Mouse (Mus musculus): ENCODE measurements around the gene Arhgef17.

The Arhgef17 gene

GRCm38 (mm10) chr7:100931926-100932480, at the start of gene Arhgef17:
Gene Arhgef17, minus strand, starts transcription at chr7:100932107.
- DNase-seq, result no peak

- DNase-seq, result peak; percentile 71 to 78
Measured at GRCm38 (mm10) chr7:100979175-100979574, 47.3 kb upstream of the Arhgef17 start.

GRCm38 (mm10) chr7:100978171-100978570, 46.3 kb upstream of the Arhgef17 start:
- no peak for DNase-seq

DNA sequence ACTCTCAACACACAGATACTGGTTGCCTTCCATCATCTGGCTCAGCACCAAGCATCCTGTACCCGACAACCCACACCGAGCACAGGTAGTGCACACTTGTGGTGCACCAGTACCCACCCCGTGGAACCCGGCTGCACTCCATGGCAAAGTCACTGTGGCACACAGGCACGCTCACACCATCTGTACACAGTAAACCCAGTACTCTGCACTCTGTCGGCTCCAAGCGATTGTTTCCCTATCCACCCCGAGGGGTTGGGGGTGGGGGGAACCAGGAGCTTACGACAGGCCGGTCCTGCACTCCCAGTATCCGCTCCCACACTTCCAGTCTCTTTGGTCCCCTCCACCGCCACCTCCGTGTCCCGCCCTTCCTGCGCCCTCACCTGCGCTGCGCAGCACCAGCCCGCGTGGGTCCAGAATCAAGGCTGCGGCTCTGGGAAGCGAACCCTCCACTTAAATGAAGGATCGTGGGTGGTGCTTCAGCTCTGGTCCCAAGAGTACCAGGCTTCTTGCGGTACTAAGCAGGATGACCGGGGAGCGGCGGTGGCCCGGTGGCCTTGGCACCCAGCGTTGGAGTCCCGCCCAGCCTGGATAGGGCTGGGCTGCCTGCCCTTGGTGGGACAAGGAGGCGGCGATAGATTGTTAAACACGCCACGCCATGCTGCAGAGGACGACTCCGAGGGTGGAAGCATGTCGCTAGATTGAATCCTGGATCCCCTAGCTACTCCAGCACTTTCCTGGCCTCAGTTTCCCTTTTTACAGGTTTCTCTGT, 42.4 kb upstream of the Arhgef17 start, which contains the start of gene P2ry6:
P2ry6 (minus strand) TSS at position 515 of the 769 bp plus-strand sequence.
- no peak for DNase-seq

DNA sequence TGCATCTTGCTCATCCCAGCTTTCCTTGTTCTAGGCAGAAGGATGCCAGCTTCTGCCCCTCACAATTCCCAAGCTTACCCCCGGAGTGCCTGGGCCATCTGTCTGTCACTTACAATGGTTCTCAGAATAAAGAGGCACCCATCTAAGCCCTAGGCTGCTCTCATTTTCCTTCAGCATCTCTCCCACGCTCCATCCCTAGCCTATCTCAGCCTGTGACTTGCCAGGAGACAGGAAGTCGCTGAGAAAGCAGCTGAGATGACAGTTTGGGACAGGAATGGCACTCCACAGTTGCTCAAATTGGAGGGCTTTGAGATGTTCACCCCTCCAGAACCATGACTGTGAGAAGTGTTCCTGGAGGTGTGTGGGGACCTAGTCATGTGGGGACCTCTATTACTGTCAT, 41.0 kb upstream of the Arhgef17 start:
- no peak for DNase-seq

GRCm38 (mm10) chr7:100968874-100969659, 37.2 kb upstream of the Arhgef17 start:
- no peak for DNase-seq

GRCm38 (mm10) chr7:100968376-100968775, 36.5 kb upstream of the Arhgef17 start:
- no peak for DNase-seq

GRCm38 (mm10) chr7:100967850-100968249, 35.9 kb upstream of the Arhgef17 start:
- no peak for DNase-seq

GRCm38 (mm10) chr7:100966014-100966413, 34.1 kb upstream of the Arhgef17 start:
- DNase-seq, result no peak

DNA sequence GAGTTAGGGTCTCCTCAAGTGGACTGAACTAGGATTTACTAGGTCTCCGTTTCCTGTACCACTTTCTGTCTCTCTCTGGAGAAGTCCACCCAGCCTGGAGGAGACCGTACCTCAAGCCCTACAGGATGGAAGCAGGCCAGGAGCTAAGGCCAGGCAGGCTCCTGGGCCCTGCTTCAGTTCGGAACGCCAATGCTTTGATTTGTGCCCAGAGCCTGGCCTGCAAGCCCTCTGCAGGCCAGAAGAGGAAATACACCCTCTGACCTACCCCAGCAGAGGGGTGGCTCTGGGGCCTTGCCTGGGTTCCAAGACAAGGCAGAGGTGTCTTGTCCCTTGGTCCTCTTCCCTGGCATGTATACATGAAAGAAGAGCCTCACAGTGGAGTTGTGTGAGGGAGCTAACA, 33.2 kb upstream of the Arhgef17 start:
- no peak for DNase-seq

GRCm38 (mm10) chr7:100964242-100964641, 32.3 kb upstream of the Arhgef17 start:
- DNase-seq, result peak in 1 of 2 experiments; percentile 50

- DNase-seq, result no peak
Measured at GRCm38 (mm10) chr7:100963381-100963780, 31.5 kb upstream of the Arhgef17 start.

DNA sequence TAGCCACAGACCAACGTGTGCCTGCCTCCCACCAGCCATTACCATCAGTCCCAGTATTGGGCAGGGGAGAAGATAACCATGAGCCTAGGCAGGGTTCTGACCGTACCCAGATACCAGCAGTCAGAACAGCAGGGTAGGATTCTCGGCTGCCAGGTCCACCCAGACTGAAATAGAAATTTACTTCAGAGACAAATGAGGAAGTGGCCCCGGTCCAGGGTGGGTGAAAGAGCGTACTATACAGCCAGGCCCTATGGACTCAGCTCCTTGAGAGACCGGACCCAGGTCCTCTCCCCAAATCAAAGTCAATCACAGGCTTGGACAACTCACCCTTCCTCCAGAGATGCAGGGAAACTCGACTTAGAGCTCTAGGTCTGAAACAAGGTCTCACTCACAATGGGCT, 29.2 kb upstream of the Arhgef17 start:
- no peak for DNase-seq

DNA sequence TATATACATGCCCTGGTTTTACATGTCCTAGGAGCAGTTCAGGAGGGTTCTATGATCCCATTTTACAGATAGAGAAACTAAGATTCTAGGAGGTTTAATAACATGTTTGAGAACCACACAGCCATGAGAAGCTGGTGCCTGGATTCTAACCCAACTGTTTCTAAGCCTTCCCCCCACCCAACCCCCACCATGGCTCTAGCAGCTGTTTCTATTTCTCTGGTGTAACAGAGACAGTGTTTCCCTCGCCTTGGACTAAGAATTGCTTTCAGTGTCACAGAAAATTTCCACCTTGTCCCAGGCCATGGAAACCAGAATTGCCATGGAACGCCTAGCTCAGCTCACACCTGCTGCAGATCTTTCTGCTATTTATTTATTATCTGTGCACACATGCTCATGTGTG, 28.6 kb upstream of the Arhgef17 start:
- DNase-seq, result no peak

DNA sequence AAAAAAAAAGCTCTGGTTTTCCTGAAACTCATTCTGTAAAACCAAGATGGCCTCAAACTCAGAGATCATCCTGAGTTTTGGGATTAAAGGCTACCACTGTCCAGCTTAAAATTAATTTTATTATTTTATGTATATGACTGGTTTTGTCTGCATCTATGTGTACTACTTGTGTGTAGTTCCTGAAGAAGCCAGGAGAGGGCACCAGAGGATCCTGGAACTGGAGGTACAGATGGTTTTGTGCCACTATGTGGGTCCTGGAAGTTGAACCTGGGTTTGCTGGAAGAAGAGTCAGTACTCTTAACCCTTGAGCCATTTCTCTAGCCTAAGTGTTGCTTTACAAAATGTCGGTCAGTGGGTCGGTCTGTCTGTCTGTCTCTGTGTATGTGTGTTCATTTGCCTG, 26.5 kb upstream of the Arhgef17 start:
- no peak for DNase-seq

DNA sequence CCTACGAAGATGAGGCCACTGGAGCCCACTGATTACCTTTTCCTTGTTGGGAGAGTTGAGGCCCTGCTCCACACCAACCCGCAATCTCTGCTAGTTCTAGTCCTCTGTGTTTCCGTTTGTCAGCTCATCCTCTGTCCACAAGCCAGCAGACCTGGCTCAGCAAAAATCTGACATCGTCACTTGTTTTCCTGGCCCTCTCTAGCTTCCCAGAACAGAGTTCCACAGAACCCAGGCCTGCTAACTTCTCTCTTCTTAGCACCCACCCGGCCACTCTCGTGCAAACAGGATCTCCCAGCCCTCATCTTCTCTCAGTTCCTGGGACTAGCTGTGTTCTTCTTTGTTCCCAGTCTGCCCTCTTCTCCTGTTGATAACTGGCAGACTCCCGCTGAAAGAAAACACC, 20.8 kb upstream of the Arhgef17 start:
- DNase-seq, result no peak

GRCm38 (mm10) chr7:100951903-100952302, 20.0 kb upstream of the Arhgef17 start:
- no peak for DNase-seq

GRCm38 (mm10) chr7:100950481-100951010, 18.6 kb upstream of the Arhgef17 start:
- peak; percentile 69 for DNase-seq

DNA sequence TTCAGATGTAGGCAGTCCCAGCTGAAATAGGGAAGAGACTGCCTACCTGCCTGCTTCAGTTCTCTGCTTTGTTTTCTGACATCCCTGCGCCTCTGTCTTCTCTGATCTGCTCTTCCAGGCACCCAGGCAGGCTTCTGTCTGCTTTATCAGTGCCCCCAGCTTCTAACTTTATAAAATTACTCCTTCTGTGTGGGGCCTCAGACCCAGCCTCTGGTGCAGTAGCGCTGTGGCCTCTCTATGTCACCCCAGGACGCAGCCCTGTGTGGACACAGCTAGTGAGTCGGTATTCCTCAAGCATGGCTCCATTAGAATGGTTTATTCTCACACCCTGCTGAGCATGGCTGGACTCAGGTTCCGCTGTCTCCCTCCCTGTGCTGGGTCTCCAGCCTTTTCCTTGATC, 18.1 kb upstream of the Arhgef17 start:
- DNase-seq, result no peak

DNA sequence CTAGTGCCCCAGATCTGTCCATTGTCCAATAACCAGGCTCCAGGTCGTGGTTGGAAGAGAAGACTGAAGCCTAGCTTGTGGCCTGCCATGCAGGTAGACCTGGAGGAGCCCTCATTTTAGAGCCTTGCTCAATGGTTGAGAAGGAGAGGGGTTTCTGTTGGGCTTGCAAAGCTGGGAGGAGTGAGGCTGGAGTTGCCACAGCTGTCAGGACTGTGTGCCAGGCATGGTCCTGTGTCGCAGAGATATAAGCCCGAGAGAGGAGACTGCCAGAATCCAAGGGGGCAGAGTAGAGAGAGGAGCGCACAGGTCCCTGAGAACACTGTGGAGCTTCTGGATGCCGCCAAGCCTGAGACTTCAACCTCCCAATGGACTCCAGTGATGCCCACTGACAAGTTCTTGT, 12.8 kb upstream of the Arhgef17 start:
- DNase-seq, result no peak

- DNase-seq, result no peak
Measured at GRCm38 (mm10) chr7:100944306-100944705, 12.4 kb upstream of the Arhgef17 start.

- DNase-seq, result no peak
Measured at GRCm38 (mm10) chr7:100942789-100943615, 11.1 kb upstream of the Arhgef17 start.

GRCm38 (mm10) chr7:100941169-100941568, 9.3 kb upstream of the Arhgef17 start:
- no peak for DNase-seq

Measured in lung, adult 18-20 months (tissue).